Mouse (Mus musculus): ENCODE measurements around the gene Gm17349. TPM values are rescaled to one million over a fixed set of nuclear protein-coding genes. Genes with fewer than 3 reads are reported as not detected.

Gm17349 gene
- 0.80 and 1.0 TPM in 2 replicates for polyA plus RNA-seq (2012; rRNA removed)

DNA sequence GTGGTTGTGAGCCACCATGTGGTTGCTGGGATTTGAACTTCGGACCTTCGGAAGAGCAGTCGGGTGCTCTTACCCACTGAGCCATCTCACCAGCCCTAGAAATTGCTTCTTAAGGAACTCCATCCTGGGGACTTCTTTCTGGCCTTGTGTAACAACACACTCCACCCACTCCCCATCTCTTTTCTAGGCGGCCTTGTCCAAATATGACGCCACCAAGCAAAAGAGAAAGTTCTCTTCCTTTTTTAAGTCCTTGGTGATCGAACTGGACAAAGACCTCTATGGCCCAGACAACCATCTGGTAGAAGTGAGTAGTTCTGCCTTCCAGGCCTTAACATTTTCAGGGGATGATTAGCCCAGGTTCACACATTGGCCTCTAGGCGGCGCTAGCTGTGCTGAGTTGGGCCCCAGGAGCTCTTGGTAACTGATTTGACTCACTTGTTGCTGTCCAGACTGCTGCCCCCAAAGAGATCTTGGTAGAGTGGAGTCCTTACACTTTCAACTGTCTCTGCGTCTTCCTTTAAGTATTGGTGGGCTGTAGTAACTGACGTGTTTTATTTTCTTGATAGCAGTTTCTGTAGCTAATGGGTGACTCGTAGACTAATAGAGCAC, at the start of gene Gm17349:
Gene Gm17349, minus strand, starts transcription at position 51 of the 609 bp plus-strand sequence.
- H3K4me3 ChIP-seq (ENCODE audit: extremely low read depth, insufficient read depth, insufficient read length): no peak within 1 kb of the TSS
- no peak within 1 kb of the TSS for H3K27ac ChIP-seq (ENCODE audit: insufficient read depth, low read length)
- peaks cover 4% of the 10 kb centered on the region; the same call in 1 of the 2 replicates for H3K4me1 ChIP-seq (ENCODE audit: control insufficient read depth, insufficient read depth, insufficient read length)
- no peaks in the 10 kb centered on the region for H3K27me3 ChIP-seq (ENCODE audit: control insufficient read depth, insufficient read depth, low read length)
- 72% methylated on average over 11 of the region's 11 CpGs for WGBS
- no peak for TF ChIP-seq POLR2A (IDR thresholded peaks at IDR 0.05; ENCODE audit: low read depth, low read length)
- TF ChIP-seq CTCF (IDR thresholded peaks at IDR 0.05; ENCODE audit: extremely low read depth, insufficient read depth, insufficient read length, insufficient replicate concordance): peak; percentile 69; the same call in 1 of the 2 replicates
- DNase-seq (ENCODE audit: low read depth in 1 of 2, low spot score in 2 of 2): peak in 1 of 2 experiments; percentile 47
- H3K36me3 ChIP-seq (ENCODE audit: control insufficient read depth, insufficient read depth, low read length): peaks cover 29% of the 10 kb centered on the region

DNA sequence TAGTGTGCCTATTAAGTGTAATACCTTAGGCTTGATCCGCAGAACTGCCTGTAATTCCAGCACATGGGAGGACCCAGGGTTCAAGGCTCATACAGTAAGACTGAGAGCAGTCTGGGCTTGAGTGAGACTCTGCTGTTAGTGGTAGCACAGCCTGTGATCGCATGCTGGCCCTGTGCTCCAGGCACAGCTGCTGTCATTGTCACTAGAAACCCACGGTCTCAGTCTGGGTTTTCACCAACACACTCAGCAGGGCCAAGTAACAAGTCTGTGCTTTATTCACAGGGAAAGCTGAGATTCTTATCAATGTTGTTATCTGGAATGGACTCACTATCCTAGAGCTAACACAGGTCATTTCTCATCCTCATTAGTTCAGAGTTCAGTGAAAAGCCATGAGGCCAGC, 48.9 kb upstream of the Gm17349 start:
- no peaks in the 10 kb centered on the region; the same call in 1 of the 2 replicates for H3K36me3 ChIP-seq (ENCODE audit: control insufficient read depth, insufficient read depth, low read length)
- no peaks in the 10 kb centered on the region for H3K27me3 ChIP-seq (ENCODE audit: control insufficient read depth, insufficient read depth, low read length)
- TF ChIP-seq POLR2A (IDR thresholded peaks at IDR 0.05; ENCODE audit: low read depth, low read length): no peak
- no peak overlapping the region for H3K4me3 ChIP-seq (ENCODE audit: extremely low read depth, insufficient read depth, insufficient read length)
- 86% methylated on average over 3 of the region's 3 CpGs for WGBS
- no peaks in the 10 kb centered on the region for H3K4me1 ChIP-seq (ENCODE audit: control insufficient read depth, insufficient read depth, insufficient read length)
- no peak overlapping the region for H3K27ac ChIP-seq (ENCODE audit: insufficient read depth, low read length)
- no peak for DNase-seq (ENCODE audit: low read depth in 1 of 2, low spot score in 2 of 2)

DNA sequence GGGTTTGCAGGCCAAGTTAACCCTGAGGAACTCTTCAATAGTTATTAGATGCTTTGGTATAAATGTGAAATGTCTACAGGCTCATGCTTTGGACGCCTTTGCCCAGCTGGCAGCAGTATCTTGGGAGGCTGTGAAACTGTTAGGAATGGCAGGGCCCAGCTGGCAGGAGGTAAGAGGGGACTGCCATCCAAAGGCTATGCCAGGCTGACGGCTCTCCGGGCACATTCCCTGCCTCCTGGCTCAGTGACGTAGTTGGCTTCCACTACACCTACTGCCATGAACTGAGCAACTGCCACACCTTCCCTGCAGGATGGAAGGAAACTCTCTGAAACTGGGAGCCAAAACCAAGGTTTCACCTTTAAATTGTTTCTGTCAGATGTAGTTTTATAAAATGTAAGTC, 34.9 kb upstream of the Gm17349 start:
- Histone ChIP-seq H3K27me3 (ENCODE audit: control insufficient read depth, insufficient read depth, low read length) (no peaks in the 10 kb centered on the region), H3K4me3 (ENCODE audit: extremely low read depth, insufficient read depth, insufficient read length) (no peak overlapping the region), H3K4me1 (ENCODE audit: control insufficient read depth, insufficient read depth, insufficient read length) (no peaks in the 10 kb centered on the region), H3K36me3 (ENCODE audit: control insufficient read depth, insufficient read depth, low read length) (peaks cover 33% of the 10 kb centered on the region), H3K27ac (ENCODE audit: insufficient read depth, low read length) (no peak overlapping the region)
- WGBS: 87% methylated on average over 4 of the region's 4 CpGs
- no peak for TF ChIP-seq CTCF (IDR thresholded peaks at IDR 0.05; ENCODE audit: extremely low read depth, insufficient read depth, insufficient read length, insufficient replicate concordance)
- TF ChIP-seq POLR2A (IDR thresholded peaks at IDR 0.05; ENCODE audit: low read depth, low read length): no peak
- no peak for DNase-seq (ENCODE audit: low read depth in 1 of 2, low spot score in 2 of 2)

DNA sequence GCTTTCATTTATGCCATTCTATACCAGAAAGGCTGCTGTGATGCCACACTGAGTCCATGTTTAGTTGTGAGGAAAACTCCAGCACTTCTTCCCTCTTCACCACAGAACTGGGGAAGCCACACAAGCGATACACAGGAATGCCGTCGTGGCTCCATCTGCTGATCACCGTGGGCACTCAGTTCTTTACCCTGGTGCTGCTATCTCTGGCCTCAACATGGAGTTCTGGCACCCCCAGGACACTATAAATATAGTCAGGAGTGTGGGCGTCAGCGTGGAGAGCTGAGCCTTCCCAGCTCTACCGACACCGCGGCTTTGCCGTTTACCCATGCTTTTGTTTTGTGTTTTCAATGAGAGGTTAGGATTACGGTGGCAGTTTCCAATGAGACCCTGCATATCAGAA, 31.4 kb upstream of the Gm17349 start:
- peaks cover 32% of the 10 kb centered on the region for H3K36me3 ChIP-seq (ENCODE audit: control insufficient read depth, insufficient read depth, low read length)
- DNase-seq (ENCODE audit: low read depth in 1 of 2, low spot score in 2 of 2): no peak
- H3K4me1 ChIP-seq (ENCODE audit: control insufficient read depth, insufficient read depth, insufficient read length): no peaks in the 10 kb centered on the region
- WGBS: 90% methylated on average over 11 of the region's 11 CpGs
- no peaks in the 10 kb centered on the region for H3K27me3 ChIP-seq (ENCODE audit: control insufficient read depth, insufficient read depth, low read length)
- H3K27ac ChIP-seq (ENCODE audit: insufficient read depth, low read length): no peak overlapping the region
- no peak overlapping the region for H3K4me3 ChIP-seq (ENCODE audit: extremely low read depth, insufficient read depth, insufficient read length)
- TF ChIP-seq POLR2A (IDR thresholded peaks at IDR 0.05; ENCODE audit: low read depth, low read length) (no peak), CTCF (IDR thresholded peaks at IDR 0.05; ENCODE audit: extremely low read depth, insufficient read depth, insufficient read length, insufficient replicate concordance) (no peak)

DNA sequence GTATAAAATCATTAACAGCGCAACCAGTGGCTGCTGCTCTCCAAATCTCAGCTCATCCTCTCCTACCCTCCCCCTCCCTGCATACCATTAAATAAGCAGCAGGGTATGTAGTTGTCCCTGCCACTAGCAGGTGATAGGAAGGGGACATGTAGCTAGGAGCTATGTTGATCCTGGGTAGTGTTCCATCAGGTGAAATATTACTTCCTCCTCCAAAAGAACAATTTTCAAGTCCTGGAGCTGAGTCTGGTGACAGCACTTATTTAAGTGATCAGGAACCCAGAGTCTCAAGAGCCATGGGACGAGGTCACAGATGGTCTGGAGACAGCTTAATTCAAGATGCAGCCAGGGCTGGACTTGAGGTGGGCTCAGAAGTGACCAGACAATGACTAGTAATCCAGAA, 30.3 kb upstream of the Gm17349 start:
- Histone ChIP-seq H3K27me3 (ENCODE audit: control insufficient read depth, insufficient read depth, low read length) (no peaks in the 10 kb centered on the region), H3K4me3 (ENCODE audit: extremely low read depth, insufficient read depth, insufficient read length) (no peak overlapping the region), H3K27ac (ENCODE audit: insufficient read depth, low read length) (no peak overlapping the region), H3K4me1 (ENCODE audit: control insufficient read depth, insufficient read depth, insufficient read length) (no peaks in the 10 kb centered on the region), H3K36me3 (ENCODE audit: control insufficient read depth, insufficient read depth, low read length) (peaks cover 29% of the 10 kb centered on the region)
- peak in 1 of 2 experiments; percentile 100 for DNase-seq (ENCODE audit: low read depth in 1 of 2, low spot score in 2 of 2)
- TF ChIP-seq POLR2A (IDR thresholded peaks at IDR 0.05; ENCODE audit: low read depth, low read length): no peak
- no peak for TF ChIP-seq CTCF (IDR thresholded peaks at IDR 0.05; ENCODE audit: extremely low read depth, insufficient read depth, insufficient read length, insufficient replicate concordance)
- 93% methylated on average over 2 of the region's 2 CpGs for WGBS

DNA sequence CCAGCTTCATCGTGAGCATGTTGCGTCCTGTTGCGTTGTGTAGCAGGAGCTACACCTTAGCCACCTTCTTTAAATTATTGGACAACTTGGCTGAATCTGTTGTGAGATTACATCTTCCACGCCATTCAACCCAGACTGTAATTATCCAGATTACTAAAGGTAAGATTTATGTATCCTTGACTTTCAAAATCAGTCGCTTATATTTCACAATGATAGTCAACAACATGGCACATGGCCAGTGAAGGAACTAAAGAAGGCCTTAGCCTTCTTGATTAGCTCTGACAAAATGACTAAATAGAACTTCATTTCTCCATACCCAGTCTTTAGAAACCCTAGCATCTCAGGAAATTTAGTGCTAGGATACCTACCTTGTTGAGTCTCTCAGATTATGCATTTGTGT, 27.9 kb upstream of the Gm17349 start:
- DNase-seq (ENCODE audit: low read depth in 1 of 2, low spot score in 2 of 2): no peak
- Histone ChIP-seq H3K36me3 (ENCODE audit: control insufficient read depth, insufficient read depth, low read length) (peaks cover 20% of the 10 kb centered on the region), H3K4me1 (ENCODE audit: control insufficient read depth, insufficient read depth, insufficient read length) (no peaks in the 10 kb centered on the region), H3K4me3 (ENCODE audit: extremely low read depth, insufficient read depth, insufficient read length) (no peak overlapping the region), H3K27ac (ENCODE audit: insufficient read depth, low read length) (no peak overlapping the region), H3K27me3 (ENCODE audit: control insufficient read depth, insufficient read depth, low read length) (no peaks in the 10 kb centered on the region)
- 95% methylated on average over 5 of the region's 5 CpGs for WGBS
- TF ChIP-seq CTCF (IDR thresholded peaks at IDR 0.05; ENCODE audit: extremely low read depth, insufficient read depth, insufficient read length, insufficient replicate concordance) (no peak), POLR2A (IDR thresholded peaks at IDR 0.05; ENCODE audit: low read depth, low read length) (no peak)

DNA sequence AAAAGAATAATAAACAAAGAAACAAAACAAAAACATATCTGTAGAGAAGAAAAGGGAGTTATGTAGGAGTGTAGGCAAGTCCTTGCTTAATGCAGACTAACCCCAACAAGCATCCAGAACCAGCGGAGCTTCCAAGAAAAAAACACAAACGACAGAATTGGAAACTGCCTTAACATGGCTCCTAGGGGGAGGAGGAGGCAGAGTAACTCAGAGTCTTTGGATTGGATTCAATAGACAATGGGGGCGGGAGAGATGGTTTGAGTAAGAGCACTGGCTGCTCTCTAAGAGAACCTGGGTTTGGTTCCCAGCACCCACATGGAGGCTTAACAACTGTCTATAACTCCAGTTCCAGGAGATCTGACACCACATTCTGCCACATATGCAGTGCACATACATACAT, 26.4 kb upstream of the Gm17349 start:
- TF ChIP-seq CTCF (IDR thresholded peaks at IDR 0.05; ENCODE audit: extremely low read depth, insufficient read depth, insufficient read length, insufficient replicate concordance) (no peak), POLR2A (IDR thresholded peaks at IDR 0.05; ENCODE audit: low read depth, low read length) (no peak)
- Histone ChIP-seq H3K4me3 (ENCODE audit: extremely low read depth, insufficient read depth, insufficient read length) (no peak overlapping the region), H3K36me3 (ENCODE audit: control insufficient read depth, insufficient read depth, low read length) (peaks cover 14% of the 10 kb centered on the region), H3K27me3 (ENCODE audit: control insufficient read depth, insufficient read depth, low read length) (no peaks in the 10 kb centered on the region), H3K4me1 (ENCODE audit: control insufficient read depth, insufficient read depth, insufficient read length) (no peaks in the 10 kb centered on the region), H3K27ac (ENCODE audit: insufficient read depth, low read length) (no peak overlapping the region)
- DNase-seq (ENCODE audit: low read depth in 1 of 2, low spot score in 2 of 2): no peak
- 93% methylated on average over 3 of the region's 3 CpGs for WGBS

Data from spleen, adult 2 months (tissue).